Mouse (Mus musculus) E14TG2a.4 (cell line): Measurements from ENCODE around the gene Zfp654.

Experiments used
- CTCF ChIP-seq: conservative IDR thresholded peaks from 2 replicates; pipeline ENCODE4 v1.5.1; 2014; ENCODE audit warnings: low read length
- NANOG ChIP-seq: IDR thresholded peaks from 2 replicates; pipeline ENCODE4 v1.6.1; 2014; ENCODE audit warnings: borderline replicate concordance, low read length, mixed read lengths
- POU5F1 ChIP-seq: IDR thresholded peaks from 2 replicates; pipeline ENCODE4 v1.6.1; 2014; ENCODE audit warnings: low read length, borderline replicate concordance

- TF ChIP-seq CTCF (no peak), POU5F1 (no peak), NANOG (no peak)
These were observed at the start of gene Zfp654, which contains the start of gene Cggbp1 for GRCm38 (mm10) chr16:64851563-64852362.
